Mouse (Mus musculus): ENCODE measurements around the gene Neu3. TPM values are rescaled to one million over a fixed set of nuclear protein-coding genes. Genes with fewer than 3 reads are reported as not detected.

Neu3 gene
- total and polyA plus RNA-seq, 2 experiments: 0.46 to 0.69 TPM

GRCm38 (mm10) chr7:99796471-99796870 lies 31.7 kb downstream of the Neu3 start:
- no peak overlapping the region for H3K9ac ChIP-seq (ENCODE audit: low read depth, low read length)
- H3K4me1 ChIP-seq (ENCODE audit: control insufficient read depth, insufficient read depth, low read length): no peaks in the 10 kb centered on the region
- no peaks in the 10 kb centered on the region for H3K79me2 ChIP-seq (ENCODE audit: control insufficient read depth, insufficient read depth, low read length)
- TF ChIP-seq CTCF (IDR thresholded peaks at IDR 0.05; ENCODE audit: low read depth, low read length) (no peak), POLR2A (IDR thresholded peaks at IDR 0.05; ENCODE audit: extremely low read depth, insufficient read depth, low read length) (no peak)
- no peak overlapping the region for H3K4me3 ChIP-seq (ENCODE audit: insufficient read depth, low read depth, low read length)
- H3K36me3 ChIP-seq (ENCODE audit: control insufficient read depth, insufficient read depth, low read length): no peaks in the 10 kb centered on the region
- WGBS: 86% methylated on average over 3 of the region's 3 CpGs
- no peak overlapping the region for H3K27ac ChIP-seq (replicated peaks; ENCODE audit: insufficient read depth, low read depth, low read length)
- H3K27me3 ChIP-seq (ENCODE audit: control insufficient read depth, insufficient read depth, low read length): no peaks in the 10 kb centered on the region
- no peak for DNase-seq (ENCODE audit: extremely low read depth, low read depth, low spot score)

GRCm38 (mm10) chr7:99795192-99795981 lies 32.8 kb downstream of the Neu3 start:
- WGBS: 24% methylated on average over 17 of the region's 17 CpGs
- DNase-seq (ENCODE audit: extremely low read depth, low read depth, low spot score): no peak
- no peaks in the 10 kb centered on the region for H3K27me3 ChIP-seq (ENCODE audit: control insufficient read depth, insufficient read depth, low read length)

GRCm38 (mm10) chr7:99794096-99794495 lies 34.1 kb downstream of the Neu3 start:
- Histone ChIP-seq H3K27ac (replicated peaks; ENCODE audit: insufficient read depth, low read depth, low read length) (no peak overlapping the region), H3K4me3 (ENCODE audit: insufficient read depth, low read depth, low read length) (no peak overlapping the region), H3K4me1 (ENCODE audit: control insufficient read depth, insufficient read depth, low read length) (no peaks in the 10 kb centered on the region), H3K79me2 (ENCODE audit: control insufficient read depth, insufficient read depth, low read length) (no peaks in the 10 kb centered on the region), H3K36me3 (ENCODE audit: control insufficient read depth, insufficient read depth, low read length) (no peaks in the 10 kb centered on the region), H3K9ac (ENCODE audit: low read depth, low read length) (no peak overlapping the region), H3K27me3 (ENCODE audit: control insufficient read depth, insufficient read depth, low read length) (no peaks in the 10 kb centered on the region)
- no peak for DNase-seq (ENCODE audit: extremely low read depth, low read depth, low spot score)
- WGBS: 65% methylated on average over 2 of the region's 2 CpGs
- TF ChIP-seq POLR2A (IDR thresholded peaks at IDR 0.05; ENCODE audit: extremely low read depth, insufficient read depth, low read length): no peak
- no peak for TF ChIP-seq CTCF (IDR thresholded peaks at IDR 0.05; ENCODE audit: low read depth, low read length)

More at GRCm38 (mm10) chr7:99795192-99795981, 32.8 kb downstream of the Neu3 start:
- Histone ChIP-seq H3K9ac (ENCODE audit: low read depth, low read length) (no peak overlapping the region), H3K27ac (replicated peaks; ENCODE audit: insufficient read depth, low read depth, low read length) (no peak overlapping the region), H3K79me2 (ENCODE audit: control insufficient read depth, insufficient read depth, low read length) (no peaks in the 10 kb centered on the region), H3K36me3 (ENCODE audit: control insufficient read depth, insufficient read depth, low read length) (no peaks in the 10 kb centered on the region), H3K4me3 (ENCODE audit: insufficient read depth, low read depth, low read length) (no peak overlapping the region), H3K4me1 (ENCODE audit: control insufficient read depth, insufficient read depth, low read length) (no peaks in the 10 kb centered on the region)
- no peak for TF ChIP-seq POLR2A (IDR thresholded peaks at IDR 0.05; ENCODE audit: extremely low read depth, insufficient read depth, low read length)
- TF ChIP-seq CTCF (IDR thresholded peaks at IDR 0.05; ENCODE audit: low read depth, low read length): no peak

- no peak for DNase-seq (ENCODE audit: extremely low read depth, low read depth, low spot score)
- 77% methylated on average over 10 of the region's 10 CpGs for WGBS
- no peak overlapping the region for H3K27ac ChIP-seq (replicated peaks; ENCODE audit: insufficient read depth, low read depth, low read length)
Measured at GRCm38 (mm10) chr7:99790816-99791215, 37.4 kb downstream of the Neu3 start.

GRCm38 (mm10) chr7:99788563-99788962 lies 39.7 kb downstream of the Neu3 start:
- no peaks in the 10 kb centered on the region for H3K27me3 ChIP-seq (ENCODE audit: control insufficient read depth, insufficient read depth, low read length)
- WGBS: 82% methylated on average over 5 of the region's 5 CpGs
- TF ChIP-seq CTCF (IDR thresholded peaks at IDR 0.05; ENCODE audit: low read depth, low read length): no peak
- no peak for TF ChIP-seq POLR2A (IDR thresholded peaks at IDR 0.05; ENCODE audit: extremely low read depth, insufficient read depth, low read length)
- H3K4me1 ChIP-seq (ENCODE audit: control insufficient read depth, insufficient read depth, low read length): no peaks in the 10 kb centered on the region
- no peak for DNase-seq (ENCODE audit: extremely low read depth, low read depth, low spot score)
- no peak overlapping the region for H3K9ac ChIP-seq (ENCODE audit: low read depth, low read length)
- H3K27ac ChIP-seq (replicated peaks; ENCODE audit: insufficient read depth, low read depth, low read length): no peak overlapping the region
- H3K36me3 ChIP-seq (ENCODE audit: control insufficient read depth, insufficient read depth, low read length): no peaks in the 10 kb centered on the region
- no peaks in the 10 kb centered on the region for H3K79me2 ChIP-seq (ENCODE audit: control insufficient read depth, insufficient read depth, low read length)
- no peak overlapping the region for H3K4me3 ChIP-seq (ENCODE audit: insufficient read depth, low read depth, low read length)

More at GRCm38 (mm10) chr7:99790816-99791215, 37.4 kb downstream of the Neu3 start:
- H3K4me3 ChIP-seq (ENCODE audit: insufficient read depth, low read depth, low read length): no peak overlapping the region
- H3K9ac ChIP-seq (ENCODE audit: low read depth, low read length): no peak overlapping the region
- H3K4me1 ChIP-seq (ENCODE audit: control insufficient read depth, insufficient read depth, low read length): no peaks in the 10 kb centered on the region
- no peak for TF ChIP-seq POLR2A (IDR thresholded peaks at IDR 0.05; ENCODE audit: extremely low read depth, insufficient read depth, low read length)
- TF ChIP-seq CTCF (IDR thresholded peaks at IDR 0.05; ENCODE audit: low read depth, low read length): no peak
- H3K36me3 ChIP-seq (ENCODE audit: control insufficient read depth, insufficient read depth, low read length): no peaks in the 10 kb centered on the region
- H3K79me2 ChIP-seq (ENCODE audit: control insufficient read depth, insufficient read depth, low read length): no peaks in the 10 kb centered on the region
- H3K27me3 ChIP-seq (ENCODE audit: control insufficient read depth, insufficient read depth, low read length): no peaks in the 10 kb centered on the region

- Histone ChIP-seq H3K4me3 (ENCODE audit: insufficient read depth, low read depth, low read length) (no peak overlapping the region), H3K9ac (ENCODE audit: low read depth, low read length) (no peak overlapping the region), H3K79me2 (ENCODE audit: control insufficient read depth, insufficient read depth, low read length) (no peaks in the 10 kb centered on the region), H3K36me3 (ENCODE audit: control insufficient read depth, insufficient read depth, low read length) (no peaks in the 10 kb centered on the region), H3K27me3 (ENCODE audit: control insufficient read depth, insufficient read depth, low read length) (no peaks in the 10 kb centered on the region), H3K4me1 (ENCODE audit: control insufficient read depth, insufficient read depth, low read length) (no peaks in the 10 kb centered on the region), H3K27ac (replicated peaks; ENCODE audit: insufficient read depth, low read depth, low read length) (no peak overlapping the region)
- 90% methylated on average over 2 of the region's 2 CpGs for WGBS
- TF ChIP-seq POLR2A (IDR thresholded peaks at IDR 0.05; ENCODE audit: extremely low read depth, insufficient read depth, low read length): no peak
- no peak for TF ChIP-seq CTCF (IDR thresholded peaks at IDR 0.05; ENCODE audit: low read depth, low read length)
- no peak for DNase-seq (ENCODE audit: extremely low read depth, low read depth, low spot score)
Measured at GRCm38 (mm10) chr7:99787935-99788334, 40.3 kb downstream of the Neu3 start.

All from liver, adult 2 months (tissue).